Mouse (Mus musculus): ENCODE results near the gene Glrx3.
"Not testable (repeated sequence)": the region's sequence is repeated elsewhere in the genome, so short reads cannot be mapped to it uniquely, and the experiment has no call there.

Glrx3 gene

DNA sequence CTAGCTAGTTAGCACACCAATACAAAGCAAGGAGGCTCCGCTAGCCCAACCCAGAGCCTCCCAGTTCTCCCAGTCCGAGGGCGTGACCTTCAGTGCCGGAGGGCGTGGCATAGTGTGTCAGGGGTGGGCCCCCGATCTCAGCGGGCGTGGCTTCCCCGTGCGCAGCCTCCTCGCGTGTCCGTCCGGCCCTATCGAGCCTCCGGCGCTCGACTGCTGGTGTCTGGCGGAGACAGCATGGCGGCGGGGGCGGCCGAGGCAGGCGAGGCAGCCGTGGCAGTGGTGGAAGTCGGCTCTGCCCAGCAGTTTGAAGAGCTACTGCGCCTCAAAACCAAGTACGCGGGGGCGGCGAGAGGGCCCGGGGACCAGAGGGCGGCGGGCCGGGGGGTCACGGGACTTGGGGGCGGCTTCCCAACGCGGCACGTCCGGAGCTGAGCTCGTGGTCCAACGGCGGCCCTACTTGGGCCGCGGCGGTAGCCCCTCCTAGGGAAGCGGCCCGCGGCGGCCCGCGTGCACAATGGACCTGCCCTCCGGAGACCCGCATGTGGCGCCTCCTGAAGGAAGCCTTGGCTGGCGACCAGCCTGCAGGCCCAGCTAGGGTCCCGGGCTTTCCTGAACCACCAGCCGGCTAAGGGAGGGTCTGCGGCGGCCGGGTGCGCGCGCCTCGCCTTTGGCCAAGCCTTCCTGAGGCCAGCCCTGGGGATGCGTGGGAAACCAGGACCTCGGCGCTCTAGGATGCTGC is at the start of gene Glrx3:
Glrx3 (plus strand) TSS at position 175 of the 739 bp plus-strand sequence.
- DNase-seq (ENCODE audit: low spot score), result peak; percentile 95

DNA sequence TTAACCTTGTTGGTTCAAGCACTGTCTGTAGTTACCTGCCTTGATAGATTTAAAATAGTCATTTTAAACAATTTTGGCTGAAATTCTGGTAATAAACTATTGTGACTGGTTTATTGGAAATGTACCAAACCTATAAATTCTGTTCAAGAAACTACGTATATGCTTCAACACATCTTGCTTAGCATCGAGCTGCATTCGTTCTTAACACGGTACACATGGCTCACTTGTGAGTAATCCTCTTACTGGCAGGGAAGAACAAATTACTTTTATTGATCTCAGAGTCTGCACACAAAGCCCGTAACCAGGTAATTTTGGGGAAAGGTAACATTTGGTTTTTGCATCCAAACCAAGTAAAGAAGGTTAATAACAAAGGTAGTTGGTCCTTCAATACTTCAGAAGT is 49.6 kb upstream of the Glrx3 start:
- no peak for DNase-seq (ENCODE audit: low spot score)

DNA sequence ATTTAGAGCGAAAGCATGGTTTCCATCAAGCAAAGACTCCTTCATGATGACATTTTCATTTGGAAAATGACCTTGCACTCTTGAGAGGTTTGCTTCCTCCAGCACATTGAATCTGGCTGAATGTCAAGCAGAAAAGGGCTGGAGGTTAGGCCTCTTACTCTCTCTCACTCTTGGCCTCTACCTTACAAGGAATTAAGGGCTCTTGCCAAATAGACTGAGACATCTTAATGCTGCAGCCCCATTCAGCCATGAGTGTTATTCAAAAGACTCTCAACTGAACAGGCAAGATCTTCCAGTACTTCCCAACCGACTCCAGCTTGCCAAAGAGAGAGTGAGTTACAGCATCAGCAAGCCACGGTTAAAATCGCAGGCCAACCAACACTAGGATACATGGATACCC is 42.0 kb upstream of the Glrx3 start:
- DNase-seq (ENCODE audit: low spot score), result no peak

DNA sequence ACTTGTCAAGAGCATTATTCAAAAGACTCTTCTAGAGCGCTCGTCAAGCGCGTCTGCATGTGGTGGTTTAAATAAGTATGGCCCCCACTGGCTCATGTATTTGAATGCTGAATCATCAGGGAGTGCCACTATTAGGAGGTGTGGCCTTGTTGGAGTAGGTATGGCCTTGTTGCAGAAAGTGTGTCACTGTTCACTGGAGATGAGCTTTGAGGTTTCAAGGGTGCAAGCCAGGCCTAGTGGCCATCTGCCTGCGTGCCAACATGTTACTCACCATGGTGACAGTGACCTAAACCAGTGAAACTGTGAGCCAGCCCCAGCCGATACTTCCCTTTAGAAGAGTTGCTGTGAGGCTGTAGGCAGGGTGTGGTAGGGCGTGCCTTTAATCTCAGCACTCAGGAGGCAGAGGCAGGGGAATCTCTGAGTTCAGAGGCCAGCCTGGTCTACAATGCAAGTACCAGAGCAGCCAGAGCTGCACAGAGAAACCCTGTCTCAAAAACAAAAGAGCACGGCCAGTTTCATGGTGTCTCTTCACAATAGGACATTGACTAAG is 40.0 kb upstream of the Glrx3 start:
- DNase-seq (ENCODE audit: low spot score), result no peak

DNA sequence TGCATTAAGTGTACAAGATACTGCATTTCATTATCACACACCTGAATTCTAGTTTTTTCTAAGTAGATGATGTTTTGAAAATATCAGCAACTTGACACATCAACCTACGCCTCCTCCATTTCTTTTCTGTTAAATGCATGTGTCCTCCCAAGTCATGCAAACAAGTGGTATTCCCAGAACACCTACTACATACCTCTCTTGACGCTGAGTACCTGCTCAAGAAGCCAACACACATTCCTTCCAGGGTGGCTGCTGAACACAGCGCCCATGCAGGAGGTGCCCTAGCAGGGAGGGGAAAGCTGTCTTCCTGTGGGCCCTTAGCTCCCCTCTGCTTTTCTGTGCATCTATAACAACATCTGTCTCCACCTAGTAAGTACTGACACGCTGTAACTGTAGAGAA is 38.4 kb upstream of the Glrx3 start:
- no peak for DNase-seq (ENCODE audit: low spot score)

DNA sequence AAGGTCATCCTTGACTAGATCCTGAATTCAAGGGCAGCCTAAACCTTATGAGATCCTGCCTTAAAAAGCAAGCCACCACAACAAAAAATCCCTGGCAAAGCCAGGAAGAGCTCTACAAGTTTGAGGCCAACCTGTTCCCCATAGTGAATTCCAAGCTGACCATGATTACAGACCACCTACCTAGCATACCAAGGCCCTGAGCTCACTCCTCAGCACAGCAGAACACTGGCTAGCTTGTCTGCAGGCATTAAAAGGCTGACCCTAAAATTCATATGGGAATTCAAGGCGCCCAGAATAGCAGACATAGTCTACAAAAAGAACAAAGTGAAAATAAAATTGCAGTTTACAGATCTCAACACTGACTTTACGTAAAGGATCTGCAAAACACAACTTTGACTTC is 33.3 kb upstream of the Glrx3 start:
- DNase-seq (ENCODE audit: low spot score), result no peak

DNA sequence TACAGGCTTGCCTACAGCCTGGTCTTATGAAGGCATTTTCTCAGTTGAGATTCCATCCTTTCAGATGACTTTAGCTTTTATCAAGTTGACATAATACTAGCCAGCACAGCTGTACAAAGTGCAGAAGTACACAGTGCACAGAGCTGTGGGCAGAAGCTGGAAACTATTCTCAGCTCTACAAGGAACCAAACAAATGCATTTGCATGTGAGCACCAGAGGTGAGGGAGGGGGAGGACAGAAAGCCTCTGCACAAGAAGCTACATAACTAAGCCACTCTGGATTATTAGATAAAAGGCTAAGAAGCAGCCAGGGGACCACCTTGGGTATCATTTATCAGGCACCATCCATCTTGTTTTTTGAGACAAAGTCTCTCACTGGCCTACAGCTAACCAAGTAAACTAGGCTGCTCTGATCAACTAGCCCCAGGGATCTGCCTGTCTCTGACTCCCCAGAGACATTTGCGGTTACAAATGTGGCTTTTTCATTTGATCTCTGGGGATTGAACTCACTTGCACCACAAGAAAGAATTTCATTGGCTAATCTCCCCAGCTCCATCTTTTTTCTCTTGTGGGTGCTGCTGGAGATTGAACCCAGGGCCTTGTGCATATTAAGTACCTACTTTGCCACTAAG is 29.9 kb upstream of the Glrx3 start:
- no peak for DNase-seq (ENCODE audit: low spot score)

DNA sequence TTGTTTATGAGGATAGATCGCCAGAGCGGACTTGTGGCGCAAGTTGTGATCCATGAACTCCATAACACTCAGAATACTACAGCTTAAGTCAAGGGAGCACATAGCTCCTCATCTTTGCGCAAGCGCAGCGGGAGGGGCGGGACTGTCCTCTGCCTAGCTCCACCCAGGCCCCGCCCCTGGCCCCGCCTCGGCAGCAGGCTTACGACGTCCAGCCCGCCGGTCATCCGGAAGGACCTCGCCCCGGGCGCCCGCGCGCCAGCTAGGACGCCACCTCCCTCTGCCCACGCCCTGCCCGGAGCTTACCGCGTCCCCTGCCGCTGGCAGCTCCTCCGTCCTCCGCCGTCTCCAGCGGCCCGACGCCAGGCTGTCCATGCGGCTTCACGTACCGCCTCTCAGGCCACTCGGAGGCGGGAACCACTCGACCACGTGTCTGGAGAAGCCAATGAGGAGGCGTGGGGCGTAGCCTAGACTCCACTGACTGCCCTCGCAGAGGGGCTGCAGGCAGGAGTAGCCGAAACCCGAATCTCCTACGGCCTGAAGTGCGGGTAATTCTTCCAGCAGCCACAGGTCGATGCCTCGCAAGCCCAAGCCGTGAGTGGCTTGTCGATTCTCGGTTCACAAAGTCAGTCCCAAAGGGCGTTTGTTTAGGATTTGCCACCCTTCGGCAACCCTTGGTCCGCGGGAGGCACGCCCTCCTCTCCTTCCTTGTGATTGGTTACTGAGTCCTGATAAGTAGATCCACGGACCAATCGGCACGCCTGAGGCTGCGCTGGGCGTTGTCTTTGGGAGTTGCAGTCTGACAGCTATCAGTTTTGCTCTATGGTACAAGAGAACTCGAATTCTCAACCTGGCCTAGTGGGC is 26.8 kb upstream of the Glrx3 start, which contains the start of gene 9430038I01Rik:
9430038I01Rik (minus strand) TSS at position 426 of the 861 bp plus-strand sequence.
- DNase-seq (ENCODE audit: low spot score), result peak; percentile 96

DNA sequence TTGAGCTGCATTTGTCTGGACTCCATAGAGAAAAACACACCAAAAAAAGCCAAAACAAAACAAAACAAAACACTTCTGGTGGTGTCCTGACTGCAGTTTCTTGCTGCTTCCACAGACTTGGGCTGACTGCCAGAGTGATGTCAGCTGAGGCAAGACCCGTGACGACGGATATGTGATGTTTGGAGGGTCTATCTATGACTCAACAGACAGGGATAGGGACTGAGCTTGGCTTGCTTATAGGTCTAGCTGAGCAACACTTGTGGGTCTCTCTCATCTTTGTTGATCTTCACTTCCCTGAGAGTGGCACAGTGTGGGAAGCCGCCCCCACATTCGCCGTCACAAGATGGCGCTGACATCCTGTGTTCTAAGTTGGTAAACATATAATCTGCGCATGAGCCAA is 22.7 kb upstream of the Glrx3 start:
- no peak for DNase-seq (ENCODE audit: low spot score)

DNA sequence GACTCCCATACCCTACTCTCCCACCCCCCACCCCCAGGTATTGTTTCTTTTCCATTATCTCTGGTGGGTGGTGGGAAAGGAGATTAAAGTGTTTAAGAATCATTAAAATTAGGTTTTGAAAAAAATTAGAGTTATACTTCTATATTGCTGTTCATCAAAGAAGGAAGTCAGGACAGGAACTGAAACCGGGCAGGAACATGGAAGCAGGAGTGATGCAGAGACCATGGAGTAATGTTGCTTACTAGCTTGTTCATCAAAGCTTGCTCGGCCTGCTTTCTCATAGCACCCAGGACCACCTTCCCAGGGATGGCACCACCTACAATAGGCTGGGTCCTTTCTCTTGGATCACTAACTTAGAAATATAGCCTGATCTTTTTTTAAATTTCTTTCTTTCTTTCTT is 16.9 kb upstream of the Glrx3 start:
- DNase-seq (ENCODE audit: low spot score), result no peak

DNA sequence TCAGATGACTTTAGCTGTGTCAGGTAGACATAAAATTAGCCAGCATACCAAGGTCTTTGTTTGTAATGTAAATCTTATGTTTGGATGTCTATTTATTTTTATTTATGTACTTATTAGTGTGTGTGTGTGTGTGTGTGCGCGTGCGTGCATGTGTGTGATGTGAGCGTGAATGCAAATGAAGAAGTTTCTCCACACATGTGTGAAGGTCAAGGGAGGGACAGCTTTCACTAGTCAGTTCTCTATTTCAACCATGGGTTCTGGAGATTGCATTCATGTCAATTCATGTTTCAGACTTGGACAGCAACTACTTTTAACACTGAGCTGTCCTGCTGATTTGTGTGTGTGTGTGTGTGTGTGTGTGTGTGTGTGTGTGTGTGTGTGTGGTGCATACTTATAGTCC is 16.2 kb upstream of the Glrx3 start:
- no peak for DNase-seq (ENCODE audit: low spot score)

DNA sequence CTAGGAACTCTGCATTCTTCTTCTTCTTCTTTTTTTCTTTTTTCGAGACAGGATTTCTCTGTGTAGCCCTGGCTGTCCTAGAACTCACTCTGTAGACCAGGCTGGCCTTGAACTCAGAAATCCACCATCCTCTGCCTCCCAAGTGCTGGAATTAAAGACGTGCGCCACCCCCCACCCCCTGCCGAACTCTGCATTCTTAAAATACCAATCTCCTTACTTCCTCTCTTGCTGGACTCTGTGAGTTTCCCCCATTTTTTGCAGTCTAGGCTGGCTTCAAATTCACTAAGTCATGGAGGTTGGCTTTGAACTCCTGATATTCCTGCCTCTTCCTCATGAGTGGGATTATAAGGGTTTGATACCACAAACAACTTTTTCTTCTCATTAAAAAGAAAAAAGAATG is 10.7 kb upstream of the Glrx3 start:
- DNase-seq (ENCODE audit: low spot score), result no peak

DNA sequence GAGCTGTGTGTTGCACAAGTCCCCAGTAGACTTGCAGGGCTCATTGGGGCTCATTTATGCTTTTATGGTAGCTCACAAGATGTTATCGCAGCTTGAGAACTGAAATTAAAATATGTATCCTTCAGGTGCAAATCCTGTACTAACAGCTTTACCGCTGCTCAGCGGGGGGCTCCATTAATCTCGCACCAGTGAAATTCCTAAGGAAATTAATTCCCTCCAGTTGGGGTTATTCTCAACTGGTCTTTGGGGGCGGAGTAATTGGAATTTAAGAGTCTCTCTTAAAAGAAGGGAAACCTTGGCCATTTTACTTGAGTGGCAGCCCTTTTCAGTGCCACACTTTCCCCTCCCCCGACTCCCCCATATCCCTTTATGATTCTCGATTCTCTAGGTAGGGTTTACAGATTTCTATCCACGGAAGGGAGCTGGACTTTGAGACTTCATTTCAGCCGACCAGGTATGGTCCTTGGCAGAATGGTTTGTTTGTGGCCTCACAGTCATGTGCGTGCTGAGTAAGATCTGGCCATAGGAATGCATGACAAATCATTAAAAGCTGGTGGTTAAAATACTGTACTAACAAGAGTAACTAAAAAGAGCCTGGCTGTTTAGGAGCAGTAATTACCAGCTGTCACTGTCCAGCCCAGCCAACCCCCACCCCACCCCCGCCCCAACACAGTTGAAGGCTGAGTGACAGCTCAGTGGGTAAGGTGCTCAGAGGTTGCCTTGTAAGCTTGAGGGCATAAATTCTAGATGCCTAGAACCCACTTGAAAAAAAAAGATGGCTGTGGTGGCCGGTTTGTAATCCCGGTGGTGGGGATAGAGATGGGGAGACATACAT is 5.4 kb upstream of the Glrx3 start:
- no peak for DNase-seq (ENCODE audit: low spot score)

DNA sequence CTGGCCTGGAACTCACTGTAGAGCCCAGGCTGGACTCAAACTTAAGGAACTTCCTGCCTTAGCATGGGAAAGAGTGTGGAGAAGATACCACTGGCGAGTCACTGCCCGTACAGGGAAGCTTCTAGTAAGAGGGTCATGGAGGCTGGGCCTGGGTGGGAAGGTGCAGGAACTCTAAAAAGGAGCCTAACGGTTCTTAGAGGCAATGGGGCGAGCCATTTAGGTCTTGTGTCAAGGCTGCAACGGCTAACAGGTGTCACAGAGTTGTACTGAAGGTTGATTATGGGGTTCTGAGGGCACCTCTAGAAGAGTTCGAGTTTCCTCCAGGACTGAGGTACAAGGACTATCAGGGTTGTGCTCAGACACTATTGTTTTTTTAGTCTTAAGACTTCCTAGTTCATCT is 513 bp upstream of the Glrx3 start:
- no peak for DNase-seq (ENCODE audit: low spot score)

DNA sequence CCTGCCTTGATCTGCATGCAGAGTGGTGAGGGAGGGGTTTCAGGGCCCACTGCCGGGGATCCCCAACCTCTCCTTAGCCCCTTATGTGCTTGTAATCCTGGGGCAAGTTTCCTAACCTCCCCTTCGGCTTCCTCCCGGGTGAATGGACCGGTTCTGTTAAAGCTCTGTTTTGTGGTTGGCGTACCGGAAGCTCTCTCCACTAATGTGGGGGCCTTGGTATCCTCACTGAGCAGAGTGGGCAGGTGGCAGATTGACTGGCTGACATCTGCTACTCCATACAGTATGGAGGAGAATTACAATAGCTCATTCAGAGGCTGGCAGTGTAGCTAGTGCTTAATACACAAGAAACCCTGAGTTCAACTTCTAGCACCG is 751 bp downstream of the Glrx3 start:
- peak; percentile 71 for DNase-seq (ENCODE audit: low spot score)

DNA sequence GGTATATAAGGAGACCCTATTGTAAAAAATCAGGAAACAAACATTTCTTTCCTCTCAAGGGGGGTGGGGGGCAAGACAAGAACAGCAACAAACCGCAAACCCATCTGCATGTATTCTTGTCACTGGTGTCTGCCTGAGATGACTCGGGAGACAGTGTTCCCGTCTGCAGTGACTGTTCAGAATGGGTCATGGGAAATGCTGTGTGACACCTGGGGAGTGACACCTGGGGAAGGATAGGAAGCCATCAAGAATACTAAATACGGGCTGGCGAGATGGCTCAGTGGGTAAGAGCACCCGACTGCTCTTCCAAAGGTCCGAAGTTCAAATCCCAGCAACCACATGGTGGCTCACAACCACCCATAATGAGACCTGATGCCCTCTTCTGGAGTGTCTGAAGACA is 1.5 kb downstream of the Glrx3 start:
- not testable (repeated sequence) for DNase-seq (ENCODE audit: low spot score)

DNA sequence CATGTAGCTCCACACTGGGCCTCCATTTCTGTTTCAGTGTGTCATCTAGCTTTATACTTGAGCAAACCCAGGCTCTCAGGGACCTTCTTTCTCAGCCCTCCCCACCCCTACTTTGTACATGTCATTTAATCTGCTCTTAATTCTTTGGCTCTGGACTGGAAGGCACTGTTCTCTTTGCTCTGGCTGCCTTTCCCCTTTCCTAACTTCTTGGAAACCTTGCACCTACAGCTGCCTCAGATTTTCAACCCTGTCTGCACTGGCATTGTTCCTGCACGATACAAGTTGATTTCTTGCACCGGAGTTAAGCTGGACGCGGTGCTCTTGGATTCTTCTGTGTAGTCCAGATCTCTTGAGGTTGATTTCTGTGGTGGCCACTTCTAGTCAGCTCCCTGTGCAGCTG is 5.5 kb downstream of the Glrx3 start:
- no peak for DNase-seq (ENCODE audit: low spot score)

DNA sequence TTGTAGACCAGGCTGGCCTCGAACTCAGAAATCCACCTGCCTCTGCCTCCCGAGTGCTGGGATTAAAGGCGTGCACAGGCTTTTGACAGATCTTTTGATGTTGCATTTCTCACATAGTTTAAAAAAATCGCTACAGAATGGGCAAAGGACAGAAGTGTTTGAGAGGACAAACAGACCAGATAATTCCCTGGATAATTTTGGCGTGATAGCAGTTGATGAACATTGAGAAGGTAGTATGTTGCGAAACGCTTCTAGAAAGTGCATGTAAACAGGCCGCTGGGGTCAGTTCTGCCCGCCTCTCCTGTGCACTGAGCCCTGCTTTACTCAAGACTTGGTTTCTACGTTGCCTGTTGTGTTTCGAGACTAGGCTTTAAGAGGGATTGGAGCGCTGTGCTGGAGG is 7.9 kb downstream of the Glrx3 start:
- no peak for DNase-seq (ENCODE audit: low spot score)

DNA sequence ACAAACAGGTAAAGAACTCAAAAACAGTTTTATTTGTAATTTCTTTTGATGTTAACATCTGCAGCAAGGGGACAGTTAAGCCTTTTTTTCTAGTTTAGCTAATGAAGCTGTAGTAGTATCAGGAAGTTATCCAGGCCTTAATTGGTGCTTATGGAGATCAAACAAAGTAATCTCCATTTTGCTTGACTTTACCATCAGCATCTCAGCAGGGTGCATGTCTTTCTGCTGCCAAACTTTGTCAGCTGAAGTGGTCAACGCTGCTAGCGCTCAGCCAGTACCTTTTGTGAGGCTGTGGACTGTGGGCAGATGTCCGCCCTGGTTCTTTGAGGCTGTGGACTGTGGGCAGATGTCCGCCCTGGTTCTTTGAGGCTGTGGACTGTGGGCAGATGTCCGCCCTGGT is 24.0 kb downstream of the Glrx3 start:
- DNase-seq (ENCODE audit: low spot score), result no peak

DNA sequence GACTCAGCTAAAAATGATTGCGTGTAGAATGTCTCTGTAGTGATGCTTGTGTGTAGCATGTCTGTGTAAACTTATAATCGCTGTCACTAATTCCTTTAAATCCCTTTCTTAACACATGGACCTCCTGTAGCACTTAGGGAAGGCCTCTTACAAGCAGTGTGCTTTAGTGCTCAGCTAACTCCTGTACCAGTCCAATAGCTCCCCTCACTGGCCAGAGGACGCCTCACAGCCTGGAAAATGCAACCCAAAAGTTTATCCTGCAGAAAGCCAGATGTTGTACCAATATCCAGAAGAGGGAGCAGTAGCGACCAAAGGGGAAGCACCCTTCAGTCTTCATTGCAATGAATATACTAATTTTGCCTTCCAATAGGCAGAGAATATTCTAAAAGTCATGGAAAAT is 30.8 kb downstream of the Glrx3 start:
- peak; percentile 64 for DNase-seq (ENCODE audit: low spot score)

DNA sequence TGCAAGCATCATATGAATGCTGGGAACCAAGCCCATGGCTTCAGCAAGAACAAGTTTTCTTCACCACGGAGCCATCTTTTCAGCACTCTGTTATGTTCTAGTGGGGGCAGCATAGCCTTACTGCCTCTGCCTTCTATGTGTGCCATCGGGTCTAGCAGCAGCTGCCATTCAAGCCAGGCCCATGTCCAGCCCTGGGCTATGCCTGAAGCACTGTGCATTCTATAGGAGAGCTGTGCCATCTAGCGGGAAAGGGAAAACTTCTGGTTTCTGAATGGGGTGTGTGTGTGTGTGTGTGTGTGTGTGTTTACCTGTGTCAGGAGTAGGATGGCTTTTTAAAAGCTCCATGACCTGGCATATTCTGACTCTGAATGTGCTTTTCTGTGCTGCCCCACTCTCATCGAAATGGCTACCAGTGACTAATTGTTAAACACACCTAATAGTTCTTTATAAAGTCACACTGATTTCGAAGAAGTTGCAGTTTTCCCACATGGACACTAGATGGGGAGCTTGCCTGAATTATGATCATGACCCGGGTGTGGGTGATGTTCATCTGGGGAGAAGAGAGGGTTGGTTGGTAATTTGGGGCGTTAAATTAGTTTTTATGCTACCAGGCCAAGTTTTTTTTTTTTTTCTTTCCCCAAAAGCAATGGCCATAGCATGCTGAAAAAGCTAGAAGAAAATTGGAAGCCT is 34.2 kb downstream of the Glrx3 start:
- no peak for DNase-seq (ENCODE audit: low spot score)

Measured in layer of hippocampus, adult 11-12 months (tissue).